Comparison of ENCODE assay signal across 10 mouse cellular contexts in genomic region chr3:50983962-50984765, GRCm38 (mm10).
DNase-seq lines count a peak whose midpoint lies in the region; ATAC-seq and TF ChIP-seq lines count a peak whose summit lies in the region.
"Had no signal": no experiment of that assay in that cellular context is flagged by ENCODE, and none has a peak within 500 bp of the region (broad histone marks: within the 10 kb centered on the region; RNA-seq: fewer than 3 reads in every experiment).

No protein-coding gene starts in this region.

- no peaks in the 10 kb centered on the region for H3K9me3 ChIP-seq in hindbrain, embryonic 10.5 days
- H3K9me3 ChIP-seq in hindbrain, embryonic 14.5 days (ENCODE audit: control insufficient read depth, low read length), result no peaks in the 10 kb centered on the region
- no peaks in the 10 kb centered on the region for H3K9me3 ChIP-seq in midbrain, embryonic 12.5 days
- H3K9me3 ChIP-seq: embryonic facial prominence, embryonic 13.5 days had no signal

- no peaks in the 10 kb centered on the region for H3K27me3 ChIP-seq in hindbrain, embryonic 10.5 days (ENCODE audit: insufficient read depth, poor library complexity, severe bottlenecking)
- no peaks in the 10 kb centered on the region for H3K27me3 ChIP-seq in hindbrain, embryonic 14.5 days (ENCODE audit: control insufficient read depth, insufficient read depth, low read length)
- H3K27me3 ChIP-seq in midbrain, embryonic 12.5 days, result no peaks in the 10 kb centered on the region
- H3K27me3 ChIP-seq: embryonic facial prominence, embryonic 13.5 days had no signal

- 44% methylated on average over 12 of the region's 12 CpGs for WGBS in hindbrain, embryonic 10.5 days
- WGBS in hindbrain, embryonic 14.5 days, result 35% methylated on average over 12 of the region's 12 CpGs
- WGBS in midbrain, embryonic 12.5 days, result 48% methylated on average over 12 of the region's 12 CpGs

- H3K4me3 ChIP-seq in hindbrain, embryonic 10.5 days, result no peak overlapping the region
- H3K4me3 ChIP-seq in hindbrain, embryonic 14.5 days (replicated peaks; ENCODE audit: low read length), result no peak overlapping the region
- H3K4me3 ChIP-seq in layer of hippocampus, adult 2 months, result no peak overlapping the region
- H3K4me3 ChIP-seq in midbrain, embryonic 12.5 days, result no peak overlapping the region
- H3K4me3 ChIP-seq: embryonic facial prominence, embryonic 13.5 days had no signal

- ATAC-seq in hindbrain, embryonic 14.5 days (ENCODE audit: low FRiP score), result no peak
- ATAC-seq in midbrain, embryonic 12.5 days (ENCODE audit: low FRiP score, low read depth), result 0 out of 2 replicates have a peak, but pooled peaks have one; percentile 6
- no peak for ATAC-seq in activated CD4-positive, CD25-positive, alpha-beta regulatory T cell, adult 4 months

- no peak overlapping the region for H3K4me2 ChIP-seq in hindbrain, embryonic 14.5 days (replicated peaks)
- H3K4me2 ChIP-seq in midbrain, embryonic 12.5 days (replicated peaks), result no peak overlapping the region
- H3K4me2 ChIP-seq: embryonic facial prominence, embryonic 13.5 days had no signal

- peaks cover 34% of the 10 kb centered on the region for H3K4me1 ChIP-seq in hindbrain, embryonic 10.5 days (replicated peaks)
- no peaks in the 10 kb centered on the region for H3K4me1 ChIP-seq in hindbrain, embryonic 14.5 days (replicated peaks; ENCODE audit: control insufficient read depth, insufficient read depth, low read length)
- H3K4me1 ChIP-seq in midbrain, embryonic 12.5 days, result peaks cover 7% of the 10 kb centered on the region; the same call in 1 of the 2 replicates

- no peak for DNase-seq in hindbrain, embryonic 10.5 days (ENCODE audit: low spot score)
- no peak for DNase-seq in hindbrain, embryonic 14.5 days (ENCODE audit: low spot score)
- peak; percentile 34 for DNase-seq in brain, embryonic 18.5 days (ENCODE audit: low read depth, low spot score)
- DNase-seq in layer of hippocampus, adult 2 months (ENCODE audit: low spot score in 2 of 2), result peak; percentile 39 to 45
- no peak for DNase-seq in liver
- DNase-seq in cerebellum, postnatal 14 days, result no peak
- DNase-seq: thymus, postnatal 14 days had no signal

- H3K36me3 ChIP-seq in hindbrain, embryonic 10.5 days, result no peaks in the 10 kb centered on the region
- no peaks in the 10 kb centered on the region for H3K36me3 ChIP-seq in hindbrain, embryonic 14.5 days (replicated peaks; ENCODE audit: control insufficient read depth, insufficient read depth)
- H3K36me3 ChIP-seq in midbrain, embryonic 12.5 days, result no peaks in the 10 kb centered on the region
- H3K36me3 ChIP-seq: embryonic facial prominence, embryonic 13.5 days had no signal

- H3K27ac ChIP-seq in hindbrain, embryonic 10.5 days, result peak overlapping the region; percentile 71
- H3K27ac ChIP-seq in hindbrain, embryonic 14.5 days, result no peak overlapping the region
- H3K27ac ChIP-seq in layer of hippocampus, adult 2 months, result peak overlapping the region; percentile 39; the same call in 1 of the 2 replicates
- H3K27ac ChIP-seq in midbrain, embryonic 12.5 days (replicated peaks), result no peak overlapping the region

- H3K9ac ChIP-seq in hindbrain, embryonic 14.5 days, result no peak overlapping the region
- no peak overlapping the region for H3K9ac ChIP-seq in midbrain, embryonic 12.5 days (replicated peaks)
- H3K9ac ChIP-seq: embryonic facial prominence, embryonic 13.5 days had no signal

- no peak for TF ChIP-seq CTCF in layer of hippocampus, adult 2 months (conservative IDR thresholded peaks at IDR 0.05)

Comparison
In these comparisons a context has a peak if more than half of its experiments do, and no peak if none do; other contexts are left out.
1. H3K27ac ChIP-seq: peak in hindbrain, embryonic 10.5 days (single experiment) and layer of hippocampus, adult 2 months (single experiment); none in hindbrain, embryonic 14.5 days (single experiment) and midbrain, embryonic 12.5 days (single experiment).
2. DNase-seq: peak in brain, embryonic 18.5 days (single experiment) and layer of hippocampus, adult 2 months (2 of 2); none in hindbrain, embryonic 10.5 days (single experiment), hindbrain, embryonic 14.5 days (single experiment), liver (single experiment) and cerebellum, postnatal 14 days (0 of 2).